In genomic region chr10:93298208-93298607, GRCm38 (mm10) we compare ENCODE assay signal across 9 mouse cellular contexts. TPM values are rescaled to one million over a fixed set of nuclear protein-coding genes. Genes with fewer than 3 reads are reported as not detected.
DNase-seq lines count a peak whose midpoint lies in the region; ATAC-seq and TF ChIP-seq lines count a peak whose summit lies in the region.
"Had no signal": no experiment of that assay in that cellular context is flagged by ENCODE, and none has a peak within 500 bp of the region (broad histone marks: within the 10 kb centered on the region; RNA-seq: fewer than 3 reads in every experiment).

No protein-coding gene starts in this region.

- H3K27me3 ChIP-seq in heart, embryonic 12.5 days (replicated peaks) = no peaks in the 10 kb centered on the region
- no peaks in the 10 kb centered on the region for H3K27me3 ChIP-seq in CH12.LX (replicated peaks)
- H3K27me3 ChIP-seq in heart, postnatal 0 days (ENCODE audit: control insufficient read depth, insufficient read depth, low read length) = no peaks in the 10 kb centered on the region
- no peaks in the 10 kb centered on the region for H3K27me3 ChIP-seq in forebrain, postnatal 0 days (ENCODE audit: insufficient read depth, low read length)

- no peak overlapping the region for H3K4me2 ChIP-seq in heart, embryonic 12.5 days
- H3K4me2 ChIP-seq in CH12.LX (ENCODE audit: insufficient read depth, low read depth, poor library complexity, severe bottlenecking) = peak overlapping the region; percentile 58
- H3K4me2 ChIP-seq in heart, postnatal 0 days (ENCODE audit: low read depth, low read length) = no peak overlapping the region; the same call in 1 of the 2 replicates
- no peak overlapping the region for H3K4me2 ChIP-seq in forebrain, postnatal 0 days (ENCODE audit: low read depth)
- H3K4me2 ChIP-seq: liver, embryonic 15.5 days had no signal

- H3K4me3 ChIP-seq in heart, embryonic 12.5 days = no peak overlapping the region
- H3K4me3 ChIP-seq in left cerebral cortex, adult 2 months = no peak overlapping the region
- no peak overlapping the region for H3K4me3 ChIP-seq in CH12.LX (replicated peaks in 1 of 3; ENCODE audit: low read depth in 2 of 3, low read length in 2 of 3, poor library complexity in 1 of 3)
- no peak overlapping the region for H3K4me3 ChIP-seq in heart, postnatal 0 days (ENCODE audit: low read depth, low read length)
- no peak overlapping the region for H3K4me3 ChIP-seq in forebrain, postnatal 0 days (ENCODE audit: low read depth, low read length)
- H3K4me3 ChIP-seq: liver, embryonic 15.5 days had no signal

- H3K79me2 ChIP-seq in CH12.LX (replicated peaks; ENCODE audit: control insufficient read depth, extremely low read depth, insufficient read depth, poor library complexity, severe bottlenecking) = peaks cover 96% of the 10 kb centered on the region

- peak overlapping the region; percentile 60 for H3K27ac ChIP-seq in heart, embryonic 12.5 days (ENCODE audit: poor library complexity, severe bottlenecking)
- H3K27ac ChIP-seq in left cerebral cortex, adult 2 months = peak overlapping the region; percentile 45
- peak overlapping the region; percentile 34 for H3K27ac ChIP-seq in CH12.LX (ENCODE audit: insufficient read depth, low read depth)
- H3K27ac ChIP-seq in heart, postnatal 0 days (ENCODE audit: low read depth) = peak overlapping the region; percentile 72
- no peak overlapping the region for H3K27ac ChIP-seq in forebrain, postnatal 0 days (ENCODE audit: low read depth, low read length)
- H3K27ac ChIP-seq: liver, embryonic 15.5 days had no signal

- in situ Hi-C loops in CH12.LX (cut with MboI; ENCODE audit: low pct_ligation_motif_present, low pct_unique_long_range_greater_than_20kb, low sequenced_read_pairs) = loop anchor here (10.0 to 25.0 kb wide), 3 partner anchors 57 to 264 kb away; partner anchors contain the start of gene Cdk17

- no peak for DNase-seq in heart, adult 9 months (ENCODE audit: low spot score in 2 of 2)
- DNase-seq in left cerebral cortex, adult 2 months (ENCODE audit: extremely low spot score in 1 of 2, low spot score in 2 of 2) = no peak
- DNase-seq in left cerebral cortex, postnatal 10 days (ENCODE audit: extremely low spot score in 1 of 2, low spot score in 2 of 2) = no peak
- DNase-seq in CH12.LX (ENCODE audit: extremely low read depth) = no peak
- no peak for DNase-seq in heart, postnatal 0 days (ENCODE audit: low spot score)
- DNase-seq in urinary bladder, postnatal 10 days (ENCODE audit: low spot score) = no peak
- no peak for DNase-seq in forebrain, postnatal 0 days

- TF ChIP-seq CTCF in left cerebral cortex, adult 2 months (IDR thresholded peaks at IDR 0.05) = no peak
- TF ChIP-seq CTCF in CH12.LX (conservative IDR thresholded peaks at IDR 0.05 in 1 of 2, IDR thresholded peaks at IDR 0.05 in 1 of 2; ENCODE audit: low read depth in 2 of 2, low read length in 2 of 2) = no peak
- TF ChIP-seq CTCF in heart, postnatal 0 days (IDR thresholded peaks at IDR 0.05; ENCODE audit: low read depth) = no peak
- no peak for TF ChIP-seq CTCF in forebrain, postnatal 0 days (IDR thresholded peaks at IDR 0.05; ENCODE audit: low read depth)

- H3K9me3 ChIP-seq in heart, embryonic 12.5 days (replicated peaks) = 0 out of 2 replicates have a peak, but pooled peaks cover 3% of the 10 kb centered on the region
- no peaks in the 10 kb centered on the region for H3K9me3 ChIP-seq in CH12.LX (replicated peaks; ENCODE audit: low read length)
- no peaks in the 10 kb centered on the region for H3K9me3 ChIP-seq in heart, postnatal 0 days (replicated peaks; ENCODE audit: control insufficient read depth, low read length)
- H3K9me3 ChIP-seq in forebrain, postnatal 0 days (ENCODE audit: low read length) = no peaks in the 10 kb centered on the region
- H3K9me3 ChIP-seq: liver, embryonic 15.5 days had no signal

- TF ChIP-seq POLR2A in CH12.LX (IDR thresholded peaks at IDR 0.05; ENCODE audit: low read depth, low read length) = no peak

- dilution Hi-C loops in CH12.LX (cut with MboI; ENCODE audit: extremely low pct_ligation_motif_present, extremely low pct_unique_long_range_greater_than_20kb, low sequenced_read_pairs) = no loop called here

- TF ChIP-seq EP300 in CH12.LX (IDR thresholded peaks at IDR 0.05; ENCODE audit: low read length) = no peak
- no peak for TF ChIP-seq EP300 in heart, postnatal 0 days (IDR thresholded peaks at IDR 0.05; ENCODE audit: low read depth)

- H3K4me1 ChIP-seq in heart, embryonic 12.5 days (replicated peaks) = peaks cover 66% of the 10 kb centered on the region
- H3K4me1 ChIP-seq in CH12.LX (ENCODE audit: control insufficient read depth in 1 of 2, insufficient read depth in 2 of 2) = peaks cover 20 to 80% of the 10 kb centered on the region in 2 experiments
- peaks cover 7% of the 10 kb centered on the region; the same call in 1 of the 2 replicates for H3K4me1 ChIP-seq in heart, postnatal 0 days (ENCODE audit: control insufficient read depth, insufficient read depth)
- no peaks in the 10 kb centered on the region for H3K4me1 ChIP-seq in forebrain, postnatal 0 days (ENCODE audit: insufficient read depth)

- intact Hi-C loops in left cerebral cortex, adult 2 months (cut with DNase I) = loop anchor here (5.0 kb wide), 1 partner anchor 64 kb away; no protein-coding TSS in a partner anchor
- intact Hi-C loops in left cerebral cortex, postnatal 10 days (cut with DNase I) = no loop called here

- WGBS in heart, embryonic 12.5 days = 41% methylated on average over 7 of the region's 7 CpGs
- WGBS in heart, postnatal 0 days = 36% methylated on average over 7 of the region's 7 CpGs
- WGBS in forebrain, postnatal 0 days = 63% methylated on average over 7 of the region's 7 CpGs

- no peak overlapping the region for H3K9ac ChIP-seq in heart, embryonic 12.5 days
- H3K9ac ChIP-seq in CH12.LX (ENCODE audit: insufficient read depth, low read depth) = peak overlapping the region; percentile 16; the same call in 1 of the 2 replicates
- no peak overlapping the region; the same call in 1 of the 2 replicates for H3K9ac ChIP-seq in heart, postnatal 0 days (replicated peaks; ENCODE audit: low read depth, low read length)
- no peak overlapping the region for H3K9ac ChIP-seq in forebrain, postnatal 0 days
- H3K9ac ChIP-seq: liver, embryonic 15.5 days had no signal

- H3K36me3 ChIP-seq in heart, embryonic 12.5 days = 0 out of 2 replicates have a peak, but pooled peaks cover 3% of the 10 kb centered on the region
- H3K36me3 ChIP-seq in CH12.LX (replicated peaks in 1 of 2; ENCODE audit: control insufficient read depth in 1 of 2, insufficient read depth in 1 of 2, low read length in 1 of 2) = peaks cover 13 to 54% of the 10 kb centered on the region in 2 experiments
- no peaks in the 10 kb centered on the region for H3K36me3 ChIP-seq in heart, postnatal 0 days (replicated peaks; ENCODE audit: control insufficient read depth, insufficient read depth, low read length)
- no peaks in the 10 kb centered on the region for H3K36me3 ChIP-seq in forebrain, postnatal 0 days (ENCODE audit: insufficient read depth)
- H3K36me3 ChIP-seq: liver, embryonic 15.5 days had no signal

- ATAC-seq in heart, embryonic 12.5 days (ENCODE audit: insufficient number of reproducible peaks, low FRiP score) = peak; percentile 50; the same call in 1 of the 2 replicates
- ATAC-seq in heart, postnatal 0 days (ENCODE audit: insufficient read depth, low read depth) = peak; percentile 48
- ATAC-seq in forebrain, postnatal 0 days = no peak

- no peak for TF ChIP-seq RAD21 in CH12.LX (IDR thresholded peaks at IDR 0.05; ENCODE audit: low read depth, low read length)

TF ChIP-seq in CH12.LX, 34 proteins besides CTCF, POLR2A, EP300 and RAD21:
- TF ChIP-seq TCF12 (IDR thresholded peaks at IDR 0.05; ENCODE audit: low read depth, low read length) (0 out of 2 replicates have a peak, but pooled peaks have one; percentile 14), ZNF384 (IDR thresholded peaks at IDR 0.05; ENCODE audit: low read depth, low read length) (no peak)

RNA-seq across cellular contexts. Expression of gene Elk3, which starts 12.7 kb away (rescaled TPM):
- polyA plus RNA-seq in heart, embryonic 12.5 days (2016; fragmentation: Nextera tagmentation; extraction: Ambion mirVana) = 36.8 and 41.0 TPM in 2 replicates
- total RNA-seq in left cerebral cortex, adult 2 months (2021) = 10 to 100 TPM in 1 of 2 experiments, 1 to 10 TPM in 1; 8.6 to 11.9 TPM
- 10 to 100 TPM; 10.6 to 13.9 TPM for total RNA-seq in left cerebral cortex, postnatal 10 days (2021)
- total RNA-seq in CH12.LX (2012; rRNA removed) (22.3 and 25.8 TPM in 2 replicates), CH12.LX (2014; rRNA removed) (20.1 and 25.3 TPM in 2 replicates)
- polyA plus RNA-seq in CH12.LX (2012; ENCODE audit: insufficient read length, low read depth) = 35.6 and 37.0 TPM in 2 replicates
- 45.0 and 47.3 TPM in 2 replicates for total RNA-seq in heart, postnatal 0 days (2014; rRNA removed; ENCODE audit: low replicate concordance)
- polyA plus RNA-seq in heart, postnatal 0 days (2015; fragmentation: Nextera tagmentation; extraction: Ambion mirVana) = 31.0 and 34.4 TPM in 2 replicates
- total RNA-seq in forebrain, postnatal 0 days (2014; rRNA removed) = 5.1 and 8.8 TPM in 2 replicates
- polyA plus RNA-seq in forebrain, postnatal 0 days (2015; fragmentation: Nextera tagmentation; extraction: Ambion mirVana) = 4.9 and 6.2 TPM in 2 replicates
